Mouse (Mus musculus): ENCODE data around the gene Abtb1. TPM values are rescaled to one million over a fixed set of nuclear protein-coding genes. Genes with fewer than 3 reads are reported as not detected.

The Abtb1 gene
- total RNA-seq, 2 experiments from 2014 or later: 39.7 to 40.5 TPM

DNA sequence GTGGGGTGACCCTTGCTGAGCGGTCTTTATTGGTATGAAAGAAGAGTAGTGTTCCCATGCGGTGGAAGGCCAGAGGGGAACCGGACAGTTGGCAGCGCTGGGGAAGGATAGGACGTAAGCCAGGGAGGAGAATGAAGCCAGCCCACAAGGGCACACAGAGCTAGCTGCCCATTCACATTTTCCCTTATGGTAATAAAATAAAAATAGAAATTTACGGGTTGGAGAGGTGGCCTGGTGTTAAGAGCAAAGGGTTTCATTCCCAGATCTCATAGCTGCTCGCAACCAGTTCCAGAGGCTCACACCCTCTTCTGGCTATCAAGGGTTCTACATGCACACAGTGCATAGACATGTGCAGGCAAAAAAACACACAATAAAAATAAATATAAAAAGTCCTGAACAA lies 8.2 kb upstream of the Abtb1 start:
- no peak overlapping the region for H3K27ac ChIP-seq
- no peak for DNase-seq (ENCODE audit: extremely low spot score in 1 of 2, low spot score in 2 of 2)
- TF ChIP-seq CTCF (IDR thresholded peaks at IDR 0.05): peak; percentile 9
- H3K4me3 ChIP-seq: no peak overlapping the region
- intact Hi-C loops (cut with DNase I): no loop called here

DNA sequence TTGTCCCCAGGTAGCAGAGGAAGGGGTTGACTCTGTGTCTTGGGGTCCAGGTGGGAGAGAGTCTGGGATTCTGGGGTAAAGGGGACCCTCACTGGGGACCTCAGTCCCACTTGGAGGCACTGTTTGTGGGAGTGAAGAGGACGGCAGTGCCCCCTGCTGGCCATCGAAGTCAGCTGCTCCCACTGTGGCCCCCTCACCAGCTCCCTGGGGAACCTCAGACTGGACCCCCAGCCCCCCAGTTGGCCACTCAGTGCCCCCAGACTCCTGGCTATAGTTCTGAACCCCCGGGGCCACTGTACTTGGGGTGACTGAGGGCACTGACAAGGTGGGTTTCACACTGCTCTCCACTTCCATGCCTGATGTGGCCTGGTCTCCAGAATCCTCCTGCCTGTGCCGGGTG lies 7.5 kb upstream of the Abtb1 start:
- Histone ChIP-seq H3K27ac (no peak overlapping the region), H3K4me3 (no peak overlapping the region)
- DNase-seq (ENCODE audit: extremely low spot score in 1 of 2, low spot score in 2 of 2): no peak
- intact Hi-C loops (cut with DNase I): no loop called here
- peak; percentile 62 for TF ChIP-seq CTCF (IDR thresholded peaks at IDR 0.05)

DNA sequence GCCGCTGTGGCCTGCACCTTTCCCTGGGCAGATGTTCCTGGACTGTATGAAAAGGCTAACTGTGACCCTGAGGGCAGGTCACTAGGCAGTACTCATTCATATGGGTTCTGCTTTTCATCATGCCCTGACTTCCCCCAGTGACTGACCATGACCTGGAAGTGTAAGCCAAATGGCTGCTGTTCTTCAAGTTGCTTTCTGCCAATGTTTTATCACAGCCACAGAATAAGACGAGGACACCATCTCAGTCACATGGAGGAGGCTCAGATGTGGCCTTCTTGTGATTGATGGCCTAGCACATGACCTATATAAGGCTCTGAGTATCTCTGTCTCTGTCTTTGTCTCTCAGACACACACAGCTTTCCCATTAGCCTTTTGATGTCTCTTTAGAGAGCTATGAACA lies 5.8 kb upstream of the Abtb1 start:
- TF ChIP-seq CTCF (IDR thresholded peaks at IDR 0.05): no peak
- intact Hi-C loops (cut with DNase I): no loop called here
- no peak for DNase-seq (ENCODE audit: extremely low spot score in 1 of 2, low spot score in 2 of 2)

DNA sequence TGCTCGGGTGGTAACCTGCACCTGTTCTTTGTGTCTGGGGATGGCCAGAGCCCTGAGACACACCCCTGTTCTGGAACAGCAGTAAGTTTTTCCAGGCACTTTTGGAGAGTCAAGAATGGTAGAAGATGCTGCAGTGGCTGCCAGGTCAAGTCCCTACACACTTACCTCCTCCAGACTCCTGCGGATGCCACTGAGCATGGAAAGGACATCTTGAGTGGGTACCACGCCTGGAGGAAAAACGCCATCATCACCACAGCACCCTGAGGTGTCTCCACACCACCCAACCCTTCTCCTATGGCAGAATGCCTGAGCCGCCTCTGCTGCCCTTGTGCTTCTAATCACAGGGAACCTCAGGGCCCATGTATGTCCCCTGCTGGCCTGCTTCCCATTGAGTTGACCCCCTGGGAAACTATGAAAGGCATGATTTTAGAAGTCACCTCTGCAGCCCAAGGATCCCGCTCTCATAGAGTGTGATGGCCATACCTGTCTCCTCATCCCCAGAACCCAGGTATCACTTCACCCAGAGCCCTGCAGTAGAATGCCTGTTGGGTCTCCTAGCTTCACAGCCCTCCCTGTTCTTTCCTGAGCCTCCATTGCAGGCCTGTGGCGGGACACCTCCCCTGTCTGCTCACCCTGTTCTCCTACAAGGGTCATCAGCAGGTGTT lies 3.2 kb upstream of the Abtb1 start:
- DNase-seq (ENCODE audit: extremely low spot score in 1 of 2, low spot score in 2 of 2): no peak
- no peak overlapping the region for H3K4me3 ChIP-seq
- intact Hi-C loops (cut with DNase I): no loop called here
- TF ChIP-seq CTCF (IDR thresholded peaks at IDR 0.05): no peak
- H3K27ac ChIP-seq: no peak overlapping the region

More for the DNA sequence above, 5.8 kb upstream of the Abtb1 start:
- H3K27ac ChIP-seq: no peak overlapping the region
- H3K4me3 ChIP-seq: no peak overlapping the region

DNA sequence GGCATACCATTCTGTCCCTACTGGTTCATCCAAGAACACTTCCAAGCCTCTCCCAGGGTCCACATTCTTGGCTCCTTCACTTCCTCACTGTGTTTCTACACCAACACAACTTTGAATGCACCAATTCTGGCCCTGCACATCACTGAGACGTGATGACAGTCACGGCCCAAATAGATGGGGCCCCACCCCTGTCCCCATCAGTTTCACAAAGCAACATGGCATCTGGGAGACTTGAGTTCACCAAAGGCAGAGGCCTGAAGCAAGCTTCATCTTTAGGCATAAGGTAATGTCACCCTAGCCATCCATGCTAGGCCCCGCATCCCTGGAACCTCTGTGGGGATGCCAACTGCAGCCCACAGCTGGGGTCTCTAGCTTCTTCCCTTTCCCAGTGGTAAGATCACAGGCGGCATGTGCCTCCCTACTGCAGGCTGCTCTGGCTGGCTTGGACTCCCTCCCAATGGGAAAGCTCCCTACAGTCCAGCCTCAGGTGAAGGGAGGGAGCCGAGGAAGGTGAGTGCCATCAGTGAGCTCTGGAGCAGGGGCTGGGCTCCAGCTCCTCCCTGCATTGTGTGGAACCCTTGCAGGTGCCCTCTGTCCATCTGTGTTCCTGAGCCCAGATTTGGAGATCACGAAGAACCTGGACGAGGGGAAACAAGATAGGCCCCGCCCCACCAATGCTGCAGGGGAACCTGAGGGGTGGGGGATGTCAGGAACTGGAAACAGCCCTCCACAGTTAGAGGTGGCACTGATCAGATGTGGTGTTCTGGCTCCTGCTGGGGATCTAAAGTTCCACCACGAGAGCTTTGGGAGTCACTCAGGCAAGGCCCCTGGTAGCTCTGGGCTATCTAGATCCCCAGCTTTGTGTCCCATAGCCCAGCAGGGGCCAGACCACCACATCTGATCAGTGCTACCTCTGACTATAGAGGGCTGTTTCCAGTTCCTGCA lies 2.3 kb upstream of the Abtb1 start:
- intact Hi-C loops (cut with DNase I): no loop called here
- DNase-seq (ENCODE audit: extremely low spot score in 1 of 2, low spot score in 2 of 2): no peak
- H3K4me3 ChIP-seq: no peak overlapping the region
- H3K27ac ChIP-seq: no peak overlapping the region
- TF ChIP-seq CTCF (IDR thresholded peaks at IDR 0.05): no peak

DNA sequence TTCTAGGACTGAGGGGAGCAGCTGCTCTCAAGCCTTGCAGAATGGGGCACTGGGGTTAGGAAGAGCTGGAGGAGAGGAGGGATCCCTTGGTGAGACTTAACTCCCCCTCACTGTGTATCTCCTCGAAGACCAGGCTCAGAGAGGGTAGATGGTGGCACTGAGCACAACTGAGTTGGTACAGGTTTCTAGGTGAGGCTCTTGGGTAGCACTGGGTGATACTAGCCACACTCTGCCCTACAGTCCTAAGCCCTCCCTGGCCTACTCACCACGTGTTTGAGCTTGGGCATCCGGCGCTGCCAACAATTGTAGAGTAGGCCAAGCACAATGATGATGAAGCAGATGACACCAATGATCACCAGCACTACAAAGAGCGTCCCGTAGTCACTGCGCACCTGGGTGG lies 1.5 kb upstream of the Abtb1 start:
- intact Hi-C loops (cut with DNase I): no loop called here
- Histone ChIP-seq H3K4me3 (peak overlapping the region; percentile 93), H3K27ac (peak overlapping the region; percentile 94; the same call in 1 of the 2 replicates)
- no peak for DNase-seq (ENCODE audit: extremely low spot score in 1 of 2, low spot score in 2 of 2)
- no peak for TF ChIP-seq CTCF (IDR thresholded peaks at IDR 0.05)

DNA sequence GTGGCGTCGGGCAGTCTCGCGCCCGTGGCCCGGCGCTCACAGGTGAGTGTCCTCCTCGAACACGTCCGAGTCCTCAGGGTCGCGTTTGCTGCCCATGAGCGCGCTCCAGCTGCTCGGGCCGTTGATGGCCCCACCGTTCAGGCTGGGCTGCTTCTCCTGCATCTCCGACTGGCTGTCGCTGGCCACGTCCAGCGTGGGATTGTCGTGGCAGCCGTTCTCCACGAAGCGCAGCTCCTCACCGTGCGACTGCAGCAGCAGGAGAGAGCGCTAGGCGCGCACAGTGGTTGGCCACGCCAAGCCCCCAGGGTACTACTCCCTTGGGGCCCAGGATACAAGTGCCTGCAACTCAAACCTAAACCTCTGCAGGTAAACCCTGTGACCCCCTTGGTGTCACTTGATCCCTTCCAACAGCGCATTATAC lies 957 bp upstream of the Abtb1 start:
- intact Hi-C loops (cut with DNase I): no loop called here
- H3K27ac ChIP-seq: peak overlapping the region; percentile 94
- H3K4me3 ChIP-seq: peak overlapping the region; percentile 93
- peak in 1 of 2 experiments; percentile 64 for DNase-seq (ENCODE audit: extremely low spot score in 1 of 2, low spot score in 2 of 2)
- no peak for TF ChIP-seq CTCF (IDR thresholded peaks at IDR 0.05)

DNA sequence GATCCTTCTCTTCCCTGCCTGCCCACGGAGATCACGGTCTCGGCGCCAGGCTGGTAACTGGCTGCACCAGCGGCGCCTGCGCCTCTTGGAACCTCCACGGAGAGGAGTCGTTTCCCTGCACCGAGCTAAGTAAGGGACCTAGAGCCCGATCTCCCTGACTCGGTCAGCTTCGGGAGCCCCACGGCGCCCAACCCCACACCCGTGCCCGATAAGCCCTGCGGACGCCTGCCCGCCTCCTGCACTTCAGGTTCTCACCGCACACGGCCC lies 337 bp downstream of the Abtb1 start:
- H3K4me3 ChIP-seq: peak overlapping the region; percentile 93
- TF ChIP-seq CTCF (IDR thresholded peaks at IDR 0.05): no peak
- intact Hi-C loops (cut with DNase I): no loop called here
- no peak for DNase-seq (ENCODE audit: extremely low spot score in 1 of 2, low spot score in 2 of 2)
- H3K27ac ChIP-seq: peak overlapping the region; percentile 94

DNA sequence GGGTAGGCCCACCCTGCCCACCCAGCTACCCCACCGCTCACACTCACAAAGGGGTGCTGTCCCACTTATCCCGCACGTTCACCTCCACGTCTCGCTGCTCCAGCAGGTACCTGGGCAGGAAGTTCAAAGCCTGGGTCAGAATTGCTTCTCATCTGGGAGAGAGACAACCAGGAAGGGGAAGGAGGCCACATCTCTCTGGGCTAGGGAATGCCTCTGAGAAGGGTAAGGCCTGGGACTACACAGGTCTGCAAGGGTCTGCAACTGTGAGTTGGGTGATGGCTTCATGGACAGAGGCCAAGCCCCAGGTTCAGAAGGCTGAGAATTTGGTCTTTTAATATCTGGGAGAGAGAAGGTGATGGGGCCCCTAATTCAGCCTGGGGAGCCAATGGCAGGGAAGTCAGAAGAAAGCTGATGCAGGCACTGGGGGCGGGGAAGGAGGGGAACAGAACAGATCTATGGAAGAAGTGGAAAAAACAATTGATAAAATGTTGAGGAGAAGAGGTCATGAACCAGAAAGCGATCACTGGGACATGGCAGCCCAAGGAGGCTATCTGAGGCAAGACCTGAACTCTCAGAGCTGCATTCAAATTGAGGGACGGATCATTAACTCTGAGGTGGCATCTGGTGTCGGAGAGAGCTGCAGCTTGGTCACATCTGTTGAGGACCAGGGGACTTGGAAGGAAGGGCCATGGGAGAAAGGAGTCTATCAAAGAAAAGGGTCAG lies 832 bp downstream of the Abtb1 start:
- Histone ChIP-seq H3K4me3 (peak overlapping the region; percentile 93), H3K27ac (peak overlapping the region; percentile 94)
- DNase-seq (ENCODE audit: extremely low spot score in 1 of 2, low spot score in 2 of 2): no peak
- TF ChIP-seq CTCF (IDR thresholded peaks at IDR 0.05): no peak
- intact Hi-C loops (cut with DNase I): no loop called here

DNA sequence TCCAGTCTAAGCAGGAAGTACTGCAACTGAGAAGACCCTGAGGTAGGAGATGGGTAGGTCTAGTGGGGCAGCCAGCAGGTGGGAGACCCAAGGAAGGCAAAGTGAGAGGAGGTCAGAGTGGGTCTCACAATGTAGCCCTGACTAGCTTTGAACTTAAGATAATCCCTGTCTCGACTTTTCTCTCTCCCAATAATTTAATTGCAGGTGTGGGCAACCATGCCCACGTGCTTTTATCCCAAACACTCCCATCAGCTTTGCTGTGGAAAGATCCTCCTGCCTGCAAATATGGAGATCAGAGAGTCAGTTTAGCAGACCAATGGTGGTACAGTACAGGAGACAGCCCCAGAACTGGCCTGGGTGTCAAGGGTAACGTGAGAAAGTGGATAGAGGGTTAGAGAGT lies 1.6 kb downstream of the Abtb1 start:
- no peak for DNase-seq (ENCODE audit: extremely low spot score in 1 of 2, low spot score in 2 of 2)
- TF ChIP-seq CTCF (IDR thresholded peaks at IDR 0.05): no peak
- Histone ChIP-seq H3K27ac (no peak overlapping the region), H3K4me3 (peak overlapping the region; percentile 93; the same call in 1 of the 2 replicates)
- intact Hi-C loops (cut with DNase I): no loop called here

DNA sequence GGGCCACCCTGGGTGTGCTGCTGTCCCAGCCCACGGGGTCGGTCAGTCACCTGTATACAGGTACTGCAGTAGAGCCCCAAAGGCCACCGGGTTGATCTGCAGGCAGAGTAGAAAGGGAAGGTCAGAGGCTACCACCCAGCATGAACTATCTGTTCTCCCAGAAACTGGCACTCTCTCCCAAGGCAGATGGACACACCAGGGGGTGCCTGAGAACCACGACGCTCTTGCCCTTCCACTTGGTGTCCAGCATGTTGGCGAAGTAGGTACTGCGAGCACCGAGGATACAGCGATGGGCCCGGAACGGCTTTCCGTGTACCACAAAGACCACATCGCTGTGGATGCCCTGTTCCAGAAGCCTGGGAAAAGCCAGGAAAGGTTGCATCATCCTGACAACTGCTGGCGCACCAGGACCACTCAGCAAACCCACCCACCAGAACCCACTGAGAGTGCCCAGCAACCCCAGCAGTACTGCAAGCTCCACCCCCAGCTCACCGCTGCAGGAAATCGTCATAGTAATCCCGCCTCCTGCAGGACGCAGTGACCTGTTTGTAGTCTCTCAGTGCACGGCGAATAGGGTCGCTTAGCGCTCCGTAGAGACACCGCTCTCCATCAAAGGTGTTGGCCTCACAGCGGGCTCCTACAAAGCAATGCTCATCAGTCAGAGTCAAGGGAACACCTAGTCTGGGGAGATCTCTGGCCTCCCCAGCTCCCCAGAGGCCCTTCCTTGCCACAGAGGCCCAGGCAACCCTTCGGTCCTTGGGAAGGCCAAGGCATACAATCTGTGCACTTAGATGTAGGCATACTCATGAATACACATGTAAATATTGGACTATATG lies 2.4 kb downstream of the Abtb1 start:
- DNase-seq (ENCODE audit: extremely low spot score in 1 of 2, low spot score in 2 of 2): no peak
- H3K27ac ChIP-seq: no peak overlapping the region
- TF ChIP-seq CTCF (IDR thresholded peaks at IDR 0.05): no peak
- intact Hi-C loops (cut with DNase I): no loop called here
- no peak overlapping the region for H3K4me3 ChIP-seq
